Mouse (Mus musculus): ENCODE data around the gene Pmp22.

Pmp22 gene

GRCm38 (mm10) chr11:63163550-63163949, 34.8 kb downstream of the Pmp22 start:
- no peak for DNase-seq (ENCODE audit: low spot score in 2 of 2)

GRCm38 (mm10) chr11:63163986-63164682, 35.4 kb downstream of the Pmp22 start:
- DNase-seq (ENCODE audit: low spot score in 2 of 2): peak in 1 of 2 experiments; percentile 30

GRCm38 (mm10) chr11:63164756-63165484, 36.1 kb downstream of the Pmp22 start:
- DNase-seq (ENCODE audit: low spot score in 2 of 2): peak in 1 of 2 experiments; percentile 43

- no peak for DNase-seq (ENCODE audit: low spot score in 2 of 2)
Measured at GRCm38 (mm10) chr11:63167826-63168225, 39.0 kb downstream of the Pmp22 start.

GRCm38 (mm10) chr11:63168551-63169258, 39.9 kb downstream of the Pmp22 start:
- peak in 1 of 2 experiments; percentile 25 for DNase-seq (ENCODE audit: low spot score in 2 of 2)

GRCm38 (mm10) chr11:63171977-63172376, 43.2 kb downstream of the Pmp22 start:
- no peak for DNase-seq (ENCODE audit: low spot score in 2 of 2)

- DNase-seq (ENCODE audit: low spot score in 2 of 2): peak in 1 of 2 experiments; percentile 31
Measured at GRCm38 (mm10) chr11:63173604-63174003, 44.8 kb downstream of the Pmp22 start.

GRCm38 (mm10) chr11:63175302-63175701, 46.5 kb downstream of the Pmp22 start:
- no peak for DNase-seq (ENCODE audit: low spot score in 2 of 2)

- no peak for DNase-seq (ENCODE audit: low spot score in 2 of 2)
Measured at GRCm38 (mm10) chr11:63176416-63176815, 47.6 kb downstream of the Pmp22 start.

GRCm38 (mm10) chr11:63180262-63181101, 51.7 kb downstream of the Pmp22 start:
- no peak for DNase-seq (ENCODE audit: low spot score in 2 of 2)

GRCm38 (mm10) chr11:63188803-63189202, 60.0 kb downstream of the Pmp22 start:
- DNase-seq (ENCODE audit: low spot score in 2 of 2): no peak

GRCm38 (mm10) chr11:63198070-63198469, 69.3 kb downstream of the Pmp22 start:
- peak in 1 of 2 experiments; percentile 4 for DNase-seq (ENCODE audit: low spot score in 2 of 2)

GRCm38 (mm10) chr11:63201989-63202535, 73.3 kb downstream of the Pmp22 start:
- DNase-seq (ENCODE audit: low spot score in 2 of 2): peak in 1 of 2 experiments; percentile 7
